Mouse (Mus musculus) splenic B cell, adult 2 months (primary cell): ENCODE results near the gene Sh2d7.
"Not testable (repeated sequence)": the region's sequence is repeated elsewhere in the genome, so short reads cannot be mapped to it uniquely, and the experiment has no call there.

Source experiments
- DNase-seq: peaks from one replicate; pipeline ENCODE4 v3.0.0-alpha.2; 2011; ENCODE audit warnings: low read depth, low spot score
- H3K27me3 ChIP-seq: 2 replicates; pipeline ENCODE4 v1.6.1; 2012; ENCODE audit warnings: mild to moderate bottlenecking, low read length, moderate library complexity, mixed read lengths; ENCODE audit not compliant: control insufficient read depth, poor library complexity, insufficient read depth, severe bottlenecking
- H3K36me3 ChIP-seq: 2 replicates; pipeline ENCODE4 v1.6.1; 2012; ENCODE audit warnings: mild to moderate bottlenecking, low read length, moderate library complexity, mixed read lengths; ENCODE audit not compliant: control insufficient read depth, poor library complexity, insufficient read depth, severe bottlenecking

Sh2d7 gene

GRCm38 (mm10) chr9:54559771-54560471 is 21.1 kb downstream of the Sh2d7 start, which contains the start of gene Cib2:
Gene Cib2, minus strand, starts transcription at chr9:54560218.
- DNase-seq: peak; percentile 82
- Histone ChIP-seq H3K36me3 (no peaks in the 10 kb centered on the region), H3K27me3 (no peaks in the 10 kb centered on the region)

- H3K27me3 ChIP-seq: no peaks in the 10 kb centered on the region
- no peak for DNase-seq
- no peaks in the 10 kb centered on the region for H3K36me3 ChIP-seq
Observed at GRCm38 (mm10) chr9:54560831-54561601, 22.2 kb downstream of the Sh2d7 start.

- no peak for DNase-seq
- Histone ChIP-seq H3K36me3 (no peaks in the 10 kb centered on the region), H3K27me3 (no peaks in the 10 kb centered on the region)
Observed at GRCm38 (mm10) chr9:54566958-54567357, 28.2 kb downstream of the Sh2d7 start.

GRCm38 (mm10) chr9:54568732-54569131 is 29.9 kb downstream of the Sh2d7 start:
- Histone ChIP-seq H3K27me3 (no peaks in the 10 kb centered on the region), H3K36me3 (no peaks in the 10 kb centered on the region)
- no peak for DNase-seq

GRCm38 (mm10) chr9:54571130-54571839 is 32.5 kb downstream of the Sh2d7 start:
- H3K36me3 ChIP-seq: no peaks in the 10 kb centered on the region
- DNase-seq: no peak
- no peaks in the 10 kb centered on the region for H3K27me3 ChIP-seq

GRCm38 (mm10) chr9:54583712-54584111 is 44.9 kb downstream of the Sh2d7 start:
- no peak for DNase-seq
- no peaks in the 10 kb centered on the region for H3K27me3 ChIP-seq
- no peaks in the 10 kb centered on the region for H3K36me3 ChIP-seq

- H3K36me3 ChIP-seq, H3K27me3 ChIP-seq, DNase-seq: not testable (repeated sequence)
Observed at GRCm38 (mm10) chr9:54584127-54584526, 45.3 kb downstream of the Sh2d7 start.

GRCm38 (mm10) chr9:54585839-54586198 is 47.0 kb downstream of the Sh2d7 start:
- Histone ChIP-seq H3K27me3 (no peaks in the 10 kb centered on the region), H3K36me3 (no peaks in the 10 kb centered on the region)
- no peak for DNase-seq

- Histone ChIP-seq H3K27me3 (no peaks in the 10 kb centered on the region), H3K36me3 (no peaks in the 10 kb centered on the region)
- DNase-seq: peak; percentile 98
Observed at GRCm38 (mm10) chr9:54586199-54587061, 47.6 kb downstream of the Sh2d7 start, which contains the start of gene Idh3a. Gene Idh3a, plus strand, starts transcription at chr9:54586334.

- H3K27me3 ChIP-seq: no peaks in the 10 kb centered on the region
- no peak for DNase-seq
Observed at GRCm38 (mm10) chr9:54587863-54588262, 49.1 kb downstream of the Sh2d7 start.

GRCm38 (mm10) chr9:54593652-54594051 is 54.9 kb downstream of the Sh2d7 start:
- not testable (repeated sequence) for H3K36me3 ChIP-seq, H3K27me3 ChIP-seq

More at GRCm38 (mm10) chr9:54587863-54588262, 49.1 kb downstream of the Sh2d7 start:
- no peaks in the 10 kb centered on the region for H3K36me3 ChIP-seq

More at GRCm38 (mm10) chr9:54593652-54594051, 54.9 kb downstream of the Sh2d7 start:
- DNase-seq: not testable (repeated sequence)
